Mouse (Mus musculus): ENCODE measurements around the gene Cnst.

GRCm38 (mm10) chr1:179651224-179651623 lies 105.1 kb downstream of the Cnst start:
- TF ChIP-seq POLR2A (IDR thresholded peaks at IDR 0.05; ENCODE audit: control insufficient read depth, extremely low read depth, insufficient read depth, low read length, poor library complexity) (no peak), CTCF (IDR thresholded peaks at IDR 0.05; ENCODE audit: borderline replicate concordance, control insufficient read depth, extremely low read depth, insufficient read depth, low read length, poor library complexity) (no peak)

All from thymus, adult 2 months (tissue).